Mouse (Mus musculus) heart, embryonic 12.5 days (tissue): ENCODE data around the gene Ccndbp1. TPM values are rescaled to one million over a fixed set of nuclear protein-coding genes. Genes with fewer than 3 reads are reported as not detected.
A peak's percentile ranks its signal among the peaks of the same experiment; 100 is the strongest.
"Not testable (repeated sequence)": the region's sequence is repeated elsewhere in the genome, so short reads cannot be mapped to it uniquely, and the experiment has no call there.

ENCODE experiments used
- ATAC-seq: fragments of 200-750 bp; cut with Nextera tagmentation; 2 replicates; pipeline ENCODE4 v1.8.0; 2017; ENCODE audit warnings: moderate TSS enrichment, moderate library complexity; ENCODE audit not compliant: insufficient number of reproducible peaks, low FRiP score
- H3K27ac ChIP-seq: fragments of 300-500 bp; sonication (generic); 2 replicates; pipeline ENCODE4 v1.5.1; 2016; ENCODE audit warnings: mild to moderate bottlenecking, moderate library complexity; ENCODE audit not compliant: poor library complexity, severe bottlenecking
- H3K27me3 ChIP-seq: fragments of 300-500 bp; sonication (generic); replicated peaks from 2 replicates; pipeline ENCODE4 v1.6.1; 2016; ENCODE audit warnings: mild to moderate bottlenecking, moderate library complexity
- H3K36me3 ChIP-seq: fragments of 300-500 bp; sonication (generic); 2 replicates; pipeline ENCODE4 v1.6.1; 2016; ENCODE audit warnings: mild to moderate bottlenecking, moderate library complexity
- H3K4me1 ChIP-seq: fragments of 300-500 bp; sonication (generic); replicated peaks from 2 replicates; pipeline ENCODE4 v1.6.1; 2016; ENCODE audit warnings: mild to moderate bottlenecking
- H3K4me2 ChIP-seq: fragments of 300-500 bp; sonication (generic); 2 replicates; pipeline ENCODE4 v1.6.1; 2016; ENCODE audit warnings: mild to moderate bottlenecking, moderate library complexity
- H3K4me3 ChIP-seq: fragments of 300-500 bp; sonication (generic); 2 replicates; pipeline ENCODE4 v1.5.1; 2016; ENCODE audit warnings: mild to moderate bottlenecking
- H3K9ac ChIP-seq: fragments of 300-500 bp; sonication (generic); 2 replicates; pipeline ENCODE4 v1.6.1; 2016; ENCODE audit warnings: mild to moderate bottlenecking, moderate library complexity
- H3K9me3 ChIP-seq: fragments of 300-500 bp; sonication (generic); replicated peaks from 2 replicates; pipeline ENCODE4 v1.6.1; 2016; ENCODE audit warnings: mild to moderate bottlenecking, moderate library complexity
- WGBS: fragments of 180-500 bp; shearing (Covaris S2); methylation state at CpG from one replicate; pipeline ENCODE4 v1.1.7; 2016; 5-methylcytosine and 5-hydroxymethylcytosine counted together
- polyA plus RNA-seq: library from polyadenylated mRNA; unstranded; fragments of >200 nt; fragmentation: Nextera tagmentation; extraction: Ambion mirVana; gene quantifications from 2 replicates; pipeline ENCODE4 v1.2.1, GENCODE M21; 2016

The Ccndbp1 gene
- polyA plus RNA-seq, 1 experiment from 2014 or later, result 38.1 TPM

DNA sequence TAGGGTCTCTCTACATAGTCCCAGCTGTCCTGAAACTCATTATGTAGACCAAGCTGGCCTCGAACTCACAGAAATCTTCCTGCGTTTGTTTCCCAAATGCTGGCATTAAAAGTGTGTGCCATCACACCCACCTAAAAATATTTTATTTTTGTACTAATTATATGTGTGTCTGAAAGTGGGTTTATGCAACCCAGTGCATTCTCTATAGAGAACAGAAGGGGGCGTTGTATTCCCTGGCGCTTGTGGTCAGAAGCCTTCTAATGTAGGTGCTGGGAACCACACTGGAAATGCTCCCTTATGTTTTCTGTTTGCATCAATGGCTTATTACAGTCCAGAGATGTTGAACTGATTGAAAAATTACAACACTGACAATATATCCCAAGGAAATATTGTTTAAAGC is 31.9 kb upstream of the Ccndbp1 start:
- H3K9me3 ChIP-seq, result no peaks in the 10 kb centered on the region
- no peak overlapping the region for H3K27ac ChIP-seq
- no peak overlapping the region for H3K4me3 ChIP-seq
- H3K4me1 ChIP-seq, result peaks cover 1% of the 10 kb centered on the region
- no peaks in the 10 kb centered on the region for H3K36me3 ChIP-seq
- no peak overlapping the region for H3K9ac ChIP-seq
- 46% methylated on average over 4 of the region's 4 CpGs for WGBS
- H3K27me3 ChIP-seq, result no peaks in the 10 kb centered on the region
- no peak overlapping the region for H3K4me2 ChIP-seq
- no peak for ATAC-seq

DNA sequence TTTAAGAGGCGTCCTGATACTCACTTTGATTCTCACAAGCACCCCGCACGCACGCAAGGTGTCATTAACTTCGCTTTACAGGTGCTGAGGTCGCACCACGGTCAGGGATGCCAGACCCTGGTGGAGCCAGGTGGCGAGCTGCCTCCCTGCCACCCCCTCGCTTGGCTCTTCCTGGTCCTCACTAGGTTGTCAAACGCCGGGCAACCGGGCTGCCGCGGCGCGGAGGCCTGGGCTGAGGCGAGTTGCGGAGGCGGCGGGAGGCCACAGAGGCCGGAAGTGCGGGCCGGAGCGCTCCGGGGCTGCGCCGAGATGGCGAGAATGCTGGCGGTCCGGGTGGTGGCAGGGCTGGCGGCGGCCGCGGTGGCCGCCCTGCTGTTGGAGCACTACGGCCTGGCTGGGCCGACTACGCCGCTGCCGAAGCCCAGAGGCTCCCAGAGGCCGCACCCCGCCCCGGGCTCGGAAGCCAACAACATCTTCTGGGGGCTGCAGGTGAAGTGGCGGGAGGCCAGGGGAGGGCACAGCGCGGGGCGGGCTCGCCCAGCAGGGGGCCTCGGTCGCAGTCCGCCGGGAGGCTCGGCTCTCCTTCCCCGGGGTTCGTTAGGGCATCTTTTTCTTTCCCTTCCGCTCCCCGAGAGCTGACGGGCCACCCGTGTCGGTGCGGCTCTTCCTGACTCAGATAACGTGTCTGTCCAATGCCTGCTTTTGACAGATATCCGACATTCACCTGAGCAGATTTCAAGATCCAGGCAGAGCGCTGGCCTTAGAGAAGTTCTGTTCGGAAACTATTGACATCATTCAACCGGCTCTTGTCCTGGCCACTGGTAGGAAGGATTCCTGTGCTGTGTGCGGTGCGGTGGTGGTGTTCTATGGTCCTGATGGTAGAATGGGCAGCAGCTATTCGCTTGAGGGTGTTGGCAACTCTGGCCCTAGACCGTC is 30.9 kb upstream of the Ccndbp1 start, which contains the start of gene Tmem62:
TSS of gene Tmem62 (plus strand) at position 28 of the 936 bp plus-strand sequence.
- ATAC-seq, result peak; percentile 85
- Histone ChIP-seq H3K9me3 (no peaks in the 10 kb centered on the region), H3K4me1 (no peaks in the 10 kb centered on the region; the same call in 1 of the 2 replicates), H3K27ac (peak within 1 kb of the TSS; percentile 52), H3K27me3 (no peaks in the 10 kb centered on the region), H3K4me3 (peak within 1 kb of the TSS; percentile 77), H3K4me2 (peak within 1 kb of the TSS; percentile 89), H3K9ac (peak within 1 kb of the TSS; percentile 77), H3K36me3 (no peaks in the 10 kb centered on the region)
- 1% methylated on average over 71 of the region's 71 CpGs for WGBS

- Histone ChIP-seq H3K4me3 (peak overlapping the region; percentile 77), H3K4me2 (peak overlapping the region; percentile 89), H3K36me3 (no peaks in the 10 kb centered on the region), H3K27me3 (no peaks in the 10 kb centered on the region), H3K27ac (no peak overlapping the region), H3K9me3 (no peaks in the 10 kb centered on the region), H3K9ac (peak overlapping the region; percentile 77), H3K4me1 (no peaks in the 10 kb centered on the region; the same call in 1 of the 2 replicates)
- 82% methylated on average over 8 of the region's 8 CpGs for WGBS
- ATAC-seq, result no peak
These were observed 30.1 kb upstream of the Ccndbp1 start for GRCm38 (mm10) chr2:120977926-120978692.

GRCm38 (mm10) chr2:120978693-120979037 is 29.5 kb upstream of the Ccndbp1 start:
- Histone ChIP-seq H3K27me3 (no peaks in the 10 kb centered on the region), H3K9me3 (no peaks in the 10 kb centered on the region), H3K36me3 (no peaks in the 10 kb centered on the region), H3K9ac (no peak overlapping the region), H3K4me3 (no peak overlapping the region), H3K4me1 (no peaks in the 10 kb centered on the region; the same call in 1 of the 2 replicates), H3K27ac (no peak overlapping the region), H3K4me2 (no peak overlapping the region)
- no peak for ATAC-seq
- 63% methylated on average over 2 of the region's 2 CpGs for WGBS

DNA sequence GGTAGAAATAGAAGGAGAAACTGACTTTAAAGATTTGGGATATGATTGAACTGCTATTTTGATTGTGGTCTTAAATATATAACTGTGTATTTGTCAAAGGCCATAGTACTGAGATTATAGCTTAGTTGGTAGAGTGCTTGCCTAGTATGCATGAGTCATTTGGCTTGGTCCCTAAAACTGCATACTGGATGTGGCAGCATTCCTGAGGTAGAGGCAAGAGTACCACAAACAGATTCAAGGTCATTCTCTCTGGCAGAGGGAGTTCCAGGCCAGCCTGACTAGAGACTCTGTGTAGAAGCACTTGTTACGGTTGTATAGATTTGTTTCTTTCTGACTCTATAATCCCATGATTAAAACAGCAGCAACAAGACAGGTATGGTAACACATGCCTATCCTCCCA is 28.4 kb upstream of the Ccndbp1 start:
- Histone ChIP-seq H3K27ac (no peak overlapping the region), H3K36me3 (no peaks in the 10 kb centered on the region), H3K4me2 (no peak overlapping the region), H3K9me3 (no peaks in the 10 kb centered on the region), H3K4me1 (no peaks in the 10 kb centered on the region; the same call in 1 of the 2 replicates), H3K27me3 (no peaks in the 10 kb centered on the region), H3K9ac (no peak overlapping the region), H3K4me3 (no peak overlapping the region)
- 76% methylated on average over 1 of the region's 1 CpGs for WGBS
- no peak for ATAC-seq

DNA sequence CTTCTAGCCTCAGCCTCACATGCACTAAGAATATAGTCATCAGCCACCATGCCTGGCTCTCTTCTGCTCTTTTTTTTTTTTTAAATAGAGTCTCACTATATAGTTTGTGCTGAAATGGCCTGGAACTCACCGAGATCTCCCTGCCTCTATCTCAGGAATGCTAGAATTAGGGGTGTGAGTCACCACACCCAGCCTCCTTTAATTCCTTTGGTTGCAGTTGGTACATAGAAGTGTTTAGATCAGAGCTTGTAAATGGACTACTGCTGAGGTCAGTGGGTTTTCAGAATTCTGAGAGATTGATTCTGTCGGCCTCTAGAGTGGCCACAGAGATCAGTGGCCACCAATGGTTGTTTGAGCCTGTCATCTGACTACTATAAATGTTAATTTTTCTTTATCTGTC is 27.3 kb upstream of the Ccndbp1 start:
- no peak overlapping the region for H3K4me2 ChIP-seq
- no peaks in the 10 kb centered on the region for H3K9me3 ChIP-seq
- no peaks in the 10 kb centered on the region for H3K27me3 ChIP-seq
- 46% methylated on average over 2 of the region's 2 CpGs for WGBS
- no peak for ATAC-seq
- no peak overlapping the region for H3K4me3 ChIP-seq
- H3K27ac ChIP-seq, result no peak overlapping the region
- no peaks in the 10 kb centered on the region; the same call in 1 of the 2 replicates for H3K4me1 ChIP-seq
- no peaks in the 10 kb centered on the region for H3K36me3 ChIP-seq
- H3K9ac ChIP-seq, result no peak overlapping the region

DNA sequence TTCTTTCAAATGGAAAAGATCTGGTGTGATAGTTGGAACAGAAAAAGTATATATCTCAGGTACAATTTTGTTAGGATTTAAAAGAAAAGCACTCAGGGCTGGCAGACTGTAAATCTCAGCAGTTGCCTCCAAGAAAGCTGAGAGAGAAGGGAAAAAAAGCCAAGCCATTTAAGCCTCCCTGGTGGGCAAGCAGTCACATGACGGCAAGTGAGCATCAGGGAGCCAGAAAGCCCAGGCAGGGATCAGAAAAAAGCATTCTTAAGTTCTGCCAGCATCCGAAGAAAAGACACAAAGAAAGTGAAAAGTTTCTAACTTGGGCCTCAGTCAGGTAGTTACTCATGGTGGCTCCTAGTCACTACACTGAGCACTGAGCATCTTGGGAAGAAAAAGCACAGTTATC is 24.6 kb upstream of the Ccndbp1 start:
- no peak overlapping the region for H3K27ac ChIP-seq
- WGBS, result 35% methylated on average over 2 of the region's 2 CpGs
- no peaks in the 10 kb centered on the region for H3K36me3 ChIP-seq
- H3K9me3 ChIP-seq, result no peaks in the 10 kb centered on the region
- H3K4me1 ChIP-seq, result no peaks in the 10 kb centered on the region
- no peak overlapping the region for H3K9ac ChIP-seq
- H3K4me3 ChIP-seq, result no peak overlapping the region
- no peaks in the 10 kb centered on the region for H3K27me3 ChIP-seq
- ATAC-seq, result no peak
- H3K4me2 ChIP-seq, result no peak overlapping the region

DNA sequence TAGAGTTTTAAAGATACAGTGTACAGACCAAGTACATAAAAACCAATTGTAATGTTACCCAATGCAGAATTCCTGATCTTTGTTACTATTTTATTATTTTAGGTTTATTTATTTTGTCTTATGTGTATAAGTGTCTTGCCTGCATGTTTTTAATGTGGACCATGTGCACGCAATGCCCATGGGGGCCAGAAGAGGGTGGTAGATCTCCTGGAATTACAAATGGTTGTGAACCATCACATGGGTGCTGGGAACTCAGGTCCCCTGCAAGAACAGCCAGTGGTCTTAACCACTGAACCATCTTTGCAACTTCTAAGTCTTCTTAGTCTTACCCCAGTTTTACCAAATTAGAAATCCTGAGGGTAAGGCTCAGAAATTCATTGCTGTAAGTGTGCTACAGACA is 23.0 kb upstream of the Ccndbp1 start:
- Histone ChIP-seq H3K4me2 (no peak overlapping the region), H3K4me1 (no peaks in the 10 kb centered on the region), H3K27me3 (no peaks in the 10 kb centered on the region), H3K9ac (no peak overlapping the region), H3K36me3 (no peaks in the 10 kb centered on the region), H3K27ac (no peak overlapping the region), H3K4me3 (no peak overlapping the region), H3K9me3 (no peaks in the 10 kb centered on the region)
- WGBS, result 92% methylated on average over 1 of the region's 1 CpGs
- no peak for ATAC-seq

DNA sequence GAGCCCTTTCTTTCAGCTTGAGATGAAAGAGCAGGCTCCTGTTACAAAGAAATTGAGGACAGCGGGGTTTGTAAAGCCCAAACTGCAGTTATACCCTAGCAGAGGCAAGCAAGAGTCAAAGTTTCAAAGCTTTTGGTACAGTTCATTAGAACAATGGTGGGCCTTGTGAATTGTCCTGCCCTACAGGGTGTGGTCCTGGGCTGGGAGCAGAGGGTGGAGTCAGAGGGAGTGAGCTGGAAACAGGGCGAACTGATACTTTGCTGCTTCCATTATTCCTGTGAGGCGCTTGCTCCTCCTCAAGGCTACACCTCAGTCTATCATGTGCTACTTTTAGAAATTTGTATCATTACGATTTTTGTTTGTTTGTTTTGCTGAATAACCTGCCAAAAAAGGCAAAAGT is 17.0 kb upstream of the Ccndbp1 start:
- no peaks in the 10 kb centered on the region for H3K36me3 ChIP-seq
- H3K4me1 ChIP-seq, result no peaks in the 10 kb centered on the region
- no peak overlapping the region for H3K4me3 ChIP-seq
- no peak overlapping the region for H3K9ac ChIP-seq
- H3K27me3 ChIP-seq, result no peaks in the 10 kb centered on the region
- H3K9me3 ChIP-seq, result no peaks in the 10 kb centered on the region
- H3K27ac ChIP-seq, result no peak overlapping the region
- WGBS, result 74% methylated on average over 4 of the region's 4 CpGs
- H3K4me2 ChIP-seq, result no peak overlapping the region
- ATAC-seq, result no peak

GRCm38 (mm10) chr2:120996607-120997006 is 11.6 kb upstream of the Ccndbp1 start:
- not testable (repeated sequence) for H3K4me1 ChIP-seq, H3K4me2 ChIP-seq, H3K27ac ChIP-seq, H3K27me3 ChIP-seq, H3K4me3 ChIP-seq, ATAC-seq, H3K9ac ChIP-seq, H3K36me3 ChIP-seq, H3K9me3 ChIP-seq
- WGBS, result 80% methylated on average over 1 of the region's 1 CpGs

DNA sequence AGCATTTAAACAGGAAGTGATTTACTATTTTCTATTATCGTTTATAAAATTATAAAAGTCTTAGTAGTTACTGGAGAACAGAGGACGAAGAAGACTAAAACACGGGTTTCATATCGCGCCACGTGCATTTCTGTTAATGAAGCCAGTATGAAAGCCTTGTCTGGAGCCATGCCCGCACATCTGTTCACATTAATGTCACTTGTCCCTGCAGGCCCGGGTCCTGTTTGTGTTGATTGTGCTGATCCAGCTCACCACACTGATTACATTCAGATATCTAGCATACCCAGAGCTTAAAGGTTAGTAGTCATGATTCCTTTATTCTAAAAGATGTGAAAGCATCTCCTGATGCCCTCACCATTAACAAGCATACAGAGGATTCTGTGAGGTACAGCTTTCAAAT is 9.3 kb upstream of the Ccndbp1 start:
- no peak for ATAC-seq
- 78% methylated on average over 8 of the region's 8 CpGs for WGBS

More for the DNA sequence above, 9.3 kb upstream of the Ccndbp1 start:
- no peaks in the 10 kb centered on the region for H3K27me3 ChIP-seq
- H3K27ac ChIP-seq, result no peak overlapping the region
- no peak overlapping the region for H3K9ac ChIP-seq
- H3K4me2 ChIP-seq, result no peak overlapping the region
- no peak overlapping the region for H3K4me3 ChIP-seq
- H3K36me3 ChIP-seq, result no peaks in the 10 kb centered on the region
- H3K9me3 ChIP-seq, result no peaks in the 10 kb centered on the region
- H3K4me1 ChIP-seq, result no peaks in the 10 kb centered on the region
